Mouse (Mus musculus): ENCODE measurements around the gene Rhbg. TPM values are rescaled to one million over a fixed set of nuclear protein-coding genes. Genes with fewer than 3 reads are reported as not detected.

Gene Rhbg
- polyA plus RNA-seq, 1 experiment from 2014 or later, result 4.8 TPM

DNA sequence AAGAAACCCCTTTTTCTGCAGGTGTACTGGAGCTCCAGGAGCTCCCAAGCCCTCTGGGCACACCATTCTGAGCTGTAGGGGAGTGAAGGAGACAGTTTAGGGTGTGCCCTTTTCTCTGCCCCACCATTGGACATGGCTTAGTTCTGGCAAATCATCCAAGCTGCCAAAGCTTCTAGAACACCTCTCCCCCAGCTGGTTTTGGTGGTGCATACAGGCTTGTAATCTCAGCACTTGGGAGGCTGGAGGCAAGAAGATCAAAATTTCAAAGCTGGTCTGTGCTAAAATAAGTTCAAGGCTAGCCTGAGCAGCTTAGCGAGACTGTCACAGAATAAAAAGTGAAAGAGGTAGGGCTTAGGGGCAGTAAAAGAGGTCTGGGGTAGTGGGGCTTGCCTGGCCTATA lies 42.2 kb downstream of the Rhbg start:
- Histone ChIP-seq H3K9me3 (no peaks in the 10 kb centered on the region), H3K4me3 (no peak overlapping the region), H3K4me2 (replicated peaks) (no peak overlapping the region), H3K27me3 (peaks cover 100% of the 10 kb centered on the region), H3K27ac (no peak overlapping the region), H3K4me1 (peaks cover 19% of the 10 kb centered on the region), H3K9ac (no peak overlapping the region), H3K36me3 (no peaks in the 10 kb centered on the region)
- ATAC-seq (ENCODE audit: low FRiP score, low read depth), result no peak
- WGBS, result 0% methylated on average over 1 of the region's 1 CpGs

DNA sequence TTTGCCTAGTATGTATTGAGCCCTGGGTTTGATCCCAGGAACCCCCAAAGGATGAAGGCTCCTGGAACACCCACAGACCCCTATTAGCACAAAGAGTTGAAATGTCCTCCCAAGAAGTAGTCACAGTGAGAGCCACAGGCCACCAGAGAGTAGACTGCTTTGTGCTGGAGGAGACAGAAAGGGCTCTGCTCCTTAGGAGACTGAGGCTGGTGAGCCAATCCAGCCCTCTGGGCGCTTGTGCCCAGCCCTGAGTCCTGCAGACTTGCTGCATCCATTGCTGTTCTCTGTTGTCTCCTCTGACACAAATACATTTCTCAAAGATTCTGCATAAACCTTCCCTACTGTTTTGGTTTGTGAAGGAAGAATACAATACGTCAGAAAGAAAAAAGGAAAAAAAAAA lies 43.6 kb downstream of the Rhbg start:
- no peak for ATAC-seq (ENCODE audit: low FRiP score, low read depth)
- Histone ChIP-seq H3K9ac (no peak overlapping the region), H3K4me3 (no peak overlapping the region), H3K4me2 (replicated peaks) (no peak overlapping the region), H3K4me1 (peaks cover 20% of the 10 kb centered on the region), H3K36me3 (no peaks in the 10 kb centered on the region), H3K27ac (no peak overlapping the region), H3K27me3 (peaks cover 100% of the 10 kb centered on the region), H3K9me3 (no peaks in the 10 kb centered on the region)
- 18% methylated on average over 2 of the region's 2 CpGs for WGBS

DNA sequence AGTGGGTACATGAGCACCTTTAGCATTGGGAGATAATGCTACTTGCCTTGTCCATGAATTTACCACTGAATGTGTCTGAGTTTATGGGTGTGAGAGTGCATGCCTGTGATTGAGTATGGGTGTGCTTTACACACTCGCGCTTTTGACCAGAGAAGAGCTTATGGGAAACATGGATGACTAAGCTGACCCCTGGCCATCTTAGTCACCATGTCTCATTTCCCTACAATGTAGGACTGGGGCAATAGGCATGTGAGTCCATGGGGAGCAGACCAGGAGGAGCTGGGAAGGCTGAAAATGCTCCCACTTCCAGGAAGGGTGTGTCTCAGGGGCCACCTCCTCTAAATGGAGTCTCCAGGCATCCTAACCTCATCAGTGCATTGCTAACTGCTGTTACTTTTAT lies 44.4 kb downstream of the Rhbg start:
- Histone ChIP-seq H3K4me1 (peaks cover 12% of the 10 kb centered on the region), H3K9me3 (no peaks in the 10 kb centered on the region), H3K4me3 (no peak overlapping the region), H3K27me3 (peaks cover 100% of the 10 kb centered on the region), H3K4me2 (replicated peaks) (no peak overlapping the region), H3K9ac (no peak overlapping the region), H3K36me3 (no peaks in the 10 kb centered on the region), H3K27ac (no peak overlapping the region)
- WGBS, result 30% methylated on average over 2 of the region's 2 CpGs
- ATAC-seq (ENCODE audit: low FRiP score, low read depth), result no peak

DNA sequence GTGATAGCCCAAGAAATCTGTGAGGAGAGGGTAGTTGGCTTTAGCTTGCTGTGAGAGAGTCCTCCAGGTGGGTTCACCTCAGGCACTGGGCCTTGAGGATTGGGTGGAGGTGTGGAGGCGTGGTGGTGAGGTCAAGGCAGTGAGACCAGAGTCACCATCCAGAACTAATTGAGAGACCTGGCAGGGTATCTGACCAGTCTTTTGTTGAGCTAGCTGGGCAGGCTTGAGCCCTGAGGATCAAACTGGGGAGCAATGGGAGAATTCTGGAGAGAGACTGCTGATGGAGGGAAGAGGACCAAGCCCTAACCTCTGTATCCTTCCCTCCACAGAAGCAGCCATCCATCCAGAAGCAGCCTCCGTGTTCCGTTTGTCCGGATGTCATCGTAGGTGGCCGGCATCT lies 45.2 kb downstream of the Rhbg start:
- no peak overlapping the region for H3K4me2 ChIP-seq (replicated peaks)
- H3K27ac ChIP-seq, result no peak overlapping the region
- no peaks in the 10 kb centered on the region for H3K36me3 ChIP-seq
- no peak overlapping the region for H3K9ac ChIP-seq
- H3K9me3 ChIP-seq, result no peaks in the 10 kb centered on the region
- no peak for ATAC-seq (ENCODE audit: low FRiP score, low read depth)
- H3K4me3 ChIP-seq, result no peak overlapping the region
- WGBS, result 2% methylated on average over 6 of the region's 6 CpGs
- peaks cover 100% of the 10 kb centered on the region for H3K27me3 ChIP-seq
- peaks cover 4% of the 10 kb centered on the region; the same call in 1 of the 2 replicates for H3K4me1 ChIP-seq

DNA sequence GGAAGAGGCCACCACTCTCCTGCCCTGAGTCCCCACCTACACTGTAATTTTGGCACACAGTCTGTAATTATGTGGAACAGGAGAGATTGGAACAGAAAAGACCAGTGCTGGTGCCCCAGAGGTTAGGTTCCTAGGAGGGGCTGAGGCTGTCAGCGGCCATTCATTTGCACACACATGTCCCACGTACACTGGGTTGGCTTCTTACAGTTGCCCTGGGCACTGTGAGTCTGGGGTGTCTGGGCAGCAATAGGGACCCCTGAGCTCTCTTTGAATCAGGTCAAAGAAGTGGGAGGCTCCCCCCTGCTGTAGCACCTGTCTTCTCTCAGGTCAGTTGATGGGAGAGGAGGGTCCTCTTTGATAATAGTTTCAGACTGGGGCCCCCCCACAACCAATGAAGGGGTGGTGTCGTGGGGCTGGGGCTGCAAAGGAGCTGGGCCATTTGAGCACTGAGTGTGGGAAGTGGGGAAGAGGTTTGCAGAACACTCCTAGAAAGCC lies 46.2 kb downstream of the Rhbg start:
- WGBS, result 5% methylated on average over 3 of the region's 3 CpGs
- Histone ChIP-seq H3K9me3 (no peaks in the 10 kb centered on the region), H3K4me3 (no peak overlapping the region), H3K4me2 (replicated peaks) (no peak overlapping the region), H3K4me1 (0 out of 2 replicates have a peak, but pooled peaks cover 2% of the 10 kb centered on the region), H3K27me3 (peaks cover 100% of the 10 kb centered on the region), H3K36me3 (no peaks in the 10 kb centered on the region), H3K9ac (no peak overlapping the region), H3K27ac (no peak overlapping the region)
- ATAC-seq (ENCODE audit: low FRiP score, low read depth), result no peak

DNA sequence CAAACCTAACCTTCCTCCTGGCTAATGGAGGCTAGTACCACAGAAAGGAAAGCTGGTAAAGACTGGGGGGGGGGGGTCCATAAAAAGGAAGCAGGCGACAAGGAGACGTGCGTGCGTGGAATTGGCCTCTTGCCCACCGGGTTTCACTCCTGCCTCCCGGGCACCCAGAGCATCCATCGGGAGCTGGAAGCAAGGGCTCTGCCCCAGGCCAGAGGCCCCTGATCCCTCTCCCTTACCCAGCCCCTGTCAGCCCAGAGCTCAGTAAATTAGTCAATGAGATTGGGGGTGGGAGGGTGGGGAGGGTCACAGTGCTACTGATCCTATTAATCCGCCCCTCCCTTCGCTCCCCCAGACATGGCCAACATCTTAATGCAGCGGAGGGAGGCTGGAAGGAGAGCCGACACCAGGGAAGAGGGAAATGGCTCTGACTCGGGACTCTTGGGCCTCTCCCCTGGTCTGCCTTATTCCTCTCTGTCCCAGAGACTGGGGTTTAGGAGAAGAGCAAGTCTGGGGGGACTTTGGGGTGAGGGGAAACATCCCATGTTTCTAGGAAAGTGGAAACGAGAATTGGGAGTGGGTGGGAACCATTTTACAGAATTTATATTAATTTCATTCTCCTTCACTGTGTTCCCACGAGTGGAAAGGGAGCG lies 46.9 kb downstream of the Rhbg start:
- Histone ChIP-seq H3K4me3 (no peak overlapping the region), H3K9ac (no peak overlapping the region), H3K27ac (no peak overlapping the region), H3K27me3 (peaks cover 100% of the 10 kb centered on the region), H3K36me3 (no peaks in the 10 kb centered on the region), H3K4me2 (replicated peaks) (no peak overlapping the region), H3K4me1 (0 out of 2 replicates have a peak, but pooled peaks cover 2% of the 10 kb centered on the region), H3K9me3 (no peaks in the 10 kb centered on the region)
- ATAC-seq (ENCODE audit: low FRiP score, low read depth), result no peak
- WGBS, result 2% methylated on average over 15 of the region's 15 CpGs

DNA sequence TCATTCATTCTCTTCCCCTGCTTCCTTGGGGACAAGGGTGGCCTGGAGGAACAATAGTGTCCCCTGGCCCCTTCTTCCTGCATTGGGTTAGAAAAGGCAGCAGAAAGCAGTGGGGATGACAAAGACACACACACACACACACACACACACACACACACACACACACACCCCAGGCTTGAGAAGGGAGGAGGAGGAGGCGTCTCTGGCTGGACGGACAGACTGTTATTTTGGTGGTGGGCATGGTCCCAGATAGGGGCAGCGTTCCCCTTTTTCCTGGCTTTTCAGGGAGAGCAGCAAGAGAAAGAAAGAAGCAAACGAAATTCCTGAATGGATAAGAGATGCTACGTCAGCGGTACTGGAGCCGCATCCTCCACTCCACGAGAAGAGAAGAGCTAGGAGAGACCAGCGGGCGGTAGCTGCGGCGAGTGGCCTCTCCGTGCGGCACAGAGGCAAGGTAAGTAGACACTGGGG lies 47.6 kb downstream of the Rhbg start:
- no peaks in the 10 kb centered on the region for H3K9me3 ChIP-seq
- no peak overlapping the region for H3K4me3 ChIP-seq
- no peak overlapping the region for H3K27ac ChIP-seq
- no peak for ATAC-seq (ENCODE audit: low FRiP score, low read depth)
- no peak overlapping the region for H3K4me2 ChIP-seq (replicated peaks)
- 1% methylated on average over 14 of the region's 14 CpGs for WGBS
- H3K27me3 ChIP-seq, result peaks cover 100% of the 10 kb centered on the region
- H3K4me1 ChIP-seq, result 0 out of 2 replicates have a peak, but pooled peaks cover 2% of the 10 kb centered on the region
- H3K36me3 ChIP-seq, result no peaks in the 10 kb centered on the region
- no peak overlapping the region; the same call in 1 of the 2 replicates for H3K9ac ChIP-seq

DNA sequence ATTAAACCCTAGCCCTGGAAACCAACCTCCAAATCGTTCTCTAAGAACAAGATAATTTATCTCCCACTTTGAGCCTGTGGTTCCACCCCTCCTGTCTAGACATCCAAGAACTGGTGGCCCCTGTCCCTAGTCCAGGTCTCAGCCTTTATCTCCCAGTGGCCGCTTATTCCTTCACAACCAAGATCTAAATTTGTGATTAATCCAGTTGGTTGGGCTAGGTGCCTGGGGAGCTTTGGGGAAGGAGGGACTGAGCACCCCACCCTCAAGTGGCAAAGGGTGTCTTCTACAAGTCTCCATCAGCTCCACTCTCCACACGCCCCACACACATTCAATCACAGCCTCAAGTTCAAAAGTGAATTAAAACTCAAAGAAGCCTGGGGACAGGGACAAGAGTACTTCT lies 48.0 kb downstream of the Rhbg start:
- WGBS, result 3% methylated on average over 3 of the region's 3 CpGs
- H3K4me3 ChIP-seq, result no peak overlapping the region
- ATAC-seq (ENCODE audit: low FRiP score, low read depth), result no peak

DNA sequence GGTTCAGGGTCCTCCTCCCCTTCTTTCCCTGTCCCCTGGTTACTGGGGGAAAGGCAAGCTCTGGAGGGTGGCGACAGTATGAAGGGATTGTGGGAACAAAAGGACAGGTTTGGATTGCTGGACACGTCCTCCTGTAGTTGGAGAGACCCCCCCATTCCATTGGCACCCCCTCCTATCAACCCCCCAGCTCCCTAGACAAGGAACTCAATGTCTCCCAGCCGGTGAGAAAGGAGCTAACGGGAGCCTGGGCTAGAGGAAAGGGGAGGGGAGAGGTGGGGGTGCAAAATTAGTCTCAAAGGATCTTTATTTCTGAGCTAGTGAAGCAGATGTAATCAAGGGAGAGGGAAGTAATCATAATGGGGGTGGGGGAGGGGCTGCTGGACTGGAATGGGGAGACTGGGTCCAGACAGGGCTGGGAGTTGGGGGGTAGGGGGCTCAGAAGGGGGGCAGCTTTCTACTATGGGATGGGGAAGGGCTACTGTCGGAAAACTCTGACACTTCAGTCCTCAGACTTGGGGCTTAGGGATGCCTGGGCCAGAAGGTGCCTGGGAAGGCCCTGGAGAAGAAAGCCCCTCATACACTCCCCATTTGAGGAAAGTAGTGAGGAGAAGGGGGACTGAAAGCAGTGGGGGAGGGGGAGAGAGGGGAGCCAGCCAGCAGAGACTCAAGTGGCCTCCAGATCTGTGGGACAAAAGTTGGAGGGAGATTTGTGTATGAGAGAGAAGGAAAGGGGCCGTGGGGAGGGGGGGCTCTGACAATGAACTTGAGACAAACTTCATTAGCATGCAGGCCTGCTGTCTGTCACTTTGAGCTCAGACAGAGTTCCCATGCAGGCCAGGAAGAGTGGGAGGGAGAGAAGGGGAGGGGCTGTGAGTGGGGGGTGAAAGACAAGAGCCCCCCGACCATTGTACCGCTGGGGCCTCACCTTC lies 48.7 kb downstream of the Rhbg start:
- WGBS, result under 1% methylated on average over 8 of the region's 8 CpGs

More for the DNA sequence above, 48.0 kb downstream of the Rhbg start:
- Histone ChIP-seq H3K9ac (no peak overlapping the region), H3K36me3 (no peaks in the 10 kb centered on the region), H3K27me3 (peaks cover 100% of the 10 kb centered on the region), H3K27ac (no peak overlapping the region), H3K9me3 (no peaks in the 10 kb centered on the region), H3K4me1 (0 out of 2 replicates have a peak, but pooled peaks cover 2% of the 10 kb centered on the region), H3K4me2 (replicated peaks) (no peak overlapping the region)

DNA sequence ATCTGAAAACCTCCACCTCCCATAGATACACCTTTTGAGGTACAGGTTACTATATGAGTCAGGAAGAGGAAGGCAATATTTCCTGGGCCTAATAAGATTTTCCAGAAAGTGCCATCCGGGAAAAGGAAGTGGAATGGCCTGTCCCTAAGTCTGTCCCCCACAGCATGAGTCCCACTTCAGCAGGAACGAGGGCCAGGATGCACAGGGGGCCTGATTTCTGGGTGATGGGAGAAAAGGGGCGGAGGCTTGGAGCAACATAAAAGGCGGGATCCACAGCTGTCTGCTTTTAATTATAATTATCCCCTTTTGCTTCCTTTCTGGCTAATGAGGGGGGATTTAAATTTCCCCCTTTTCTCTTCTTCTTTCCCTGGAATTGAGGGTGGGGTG lies 49.3 kb downstream of the Rhbg start:
- no peak overlapping the region for H3K27ac ChIP-seq
- H3K9ac ChIP-seq, result no peak overlapping the region
- H3K27me3 ChIP-seq, result peaks cover 100% of the 10 kb centered on the region
- no peak overlapping the region for H3K4me2 ChIP-seq (replicated peaks)
- no peaks in the 10 kb centered on the region for H3K36me3 ChIP-seq
- peaks cover 11% of the 10 kb centered on the region for H3K4me1 ChIP-seq
- H3K9me3 ChIP-seq, result no peaks in the 10 kb centered on the region
- no peak overlapping the region for H3K4me3 ChIP-seq
- 4% methylated on average over 4 of the region's 4 CpGs for WGBS
- ATAC-seq (ENCODE audit: low FRiP score, low read depth), result no peak

More for the DNA sequence above, 48.7 kb downstream of the Rhbg start:
- Histone ChIP-seq H3K4me2 (replicated peaks) (no peak overlapping the region), H3K27me3 (peaks cover 100% of the 10 kb centered on the region), H3K9me3 (no peaks in the 10 kb centered on the region), H3K36me3 (no peaks in the 10 kb centered on the region), H3K27ac (no peak overlapping the region), H3K4me3 (no peak overlapping the region), H3K4me1 (peaks cover 5% of the 10 kb centered on the region), H3K9ac (no peak overlapping the region)
- no peak for ATAC-seq (ENCODE audit: low FRiP score, low read depth)

DNA sequence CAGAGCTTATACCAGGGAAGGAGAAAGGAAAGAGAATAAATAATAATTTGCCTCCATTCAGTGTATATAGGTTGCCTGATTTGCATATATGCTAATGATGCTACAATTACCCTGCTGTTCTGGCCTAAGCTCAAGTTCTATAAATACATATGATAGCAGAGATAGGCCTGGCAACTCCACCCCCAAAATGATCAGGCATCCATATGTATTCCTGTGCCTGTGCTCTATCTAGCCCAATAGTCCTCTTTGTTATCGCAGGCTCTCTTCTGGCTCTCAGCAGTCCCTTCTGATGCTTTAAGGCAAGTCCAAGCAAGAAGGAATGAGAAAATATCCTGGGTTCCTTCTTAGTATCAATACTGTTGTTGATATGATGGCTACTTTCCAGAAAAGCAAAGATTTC lies 49.8 kb downstream of the Rhbg start:
- no peaks in the 10 kb centered on the region for H3K36me3 ChIP-seq
- no peak for ATAC-seq (ENCODE audit: low FRiP score, low read depth)
- 22% methylated on average over 1 of the region's 1 CpGs for WGBS
- H3K9ac ChIP-seq, result no peak overlapping the region
- H3K27me3 ChIP-seq, result peaks cover 100% of the 10 kb centered on the region
- H3K9me3 ChIP-seq, result no peaks in the 10 kb centered on the region
- H3K4me1 ChIP-seq, result peaks cover 11% of the 10 kb centered on the region
- no peak overlapping the region for H3K27ac ChIP-seq
- no peak overlapping the region for H3K4me2 ChIP-seq (replicated peaks)
- H3K4me3 ChIP-seq, result no peak overlapping the region

DNA sequence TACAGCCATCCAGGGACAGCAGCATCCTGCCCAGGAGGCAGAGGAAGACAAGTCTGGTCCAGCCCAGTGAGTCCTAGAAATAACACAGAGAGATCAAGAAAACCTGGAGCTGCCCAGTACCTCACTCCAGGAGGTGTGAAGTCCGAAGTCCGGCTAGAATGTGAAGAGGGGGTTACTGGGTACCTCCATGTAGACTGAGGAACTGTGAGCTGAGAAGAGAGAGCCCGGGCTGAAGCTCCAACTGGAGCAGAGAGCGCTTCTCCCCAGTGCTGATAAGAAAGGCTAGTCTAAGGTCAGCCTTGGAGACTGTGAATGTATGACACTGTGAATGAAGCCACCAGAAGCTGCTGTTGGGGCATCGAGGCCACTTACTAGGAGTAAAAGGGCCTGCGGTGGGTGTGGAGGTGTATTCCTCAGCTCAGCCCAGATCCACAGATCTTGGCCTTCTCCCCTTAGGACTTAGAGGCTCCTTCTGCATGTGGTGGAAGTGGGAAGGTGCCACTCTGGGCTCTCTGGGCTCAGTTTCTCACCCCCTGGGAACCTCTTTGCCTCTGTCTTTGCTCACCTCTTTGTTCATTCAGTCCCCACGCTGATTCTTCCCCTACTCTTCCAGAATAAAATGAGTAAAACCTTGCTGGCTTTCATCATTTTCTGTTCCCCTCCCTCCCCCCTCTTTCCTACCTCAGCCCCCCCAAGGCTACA lies 50.4 kb downstream of the Rhbg start:
- Histone ChIP-seq H3K36me3 (no peaks in the 10 kb centered on the region), H3K27ac (no peak overlapping the region), H3K9ac (no peak overlapping the region), H3K4me1 (peaks cover 11% of the 10 kb centered on the region), H3K4me2 (replicated peaks) (no peak overlapping the region), H3K4me3 (no peak overlapping the region), H3K9me3 (no peaks in the 10 kb centered on the region), H3K27me3 (peaks cover 100% of the 10 kb centered on the region)
- no peak for ATAC-seq (ENCODE audit: low FRiP score, low read depth)
- WGBS, result 4% methylated on average over 7 of the region's 7 CpGs
